ENCODE assay signal across 8 mouse cellular contexts in genomic region chr13:23560699-23561098, GRCm38 (mm10). TPM values are rescaled to one million over a fixed set of nuclear protein-coding genes. Genes with fewer than 3 reads are reported as not detected.
DNase-seq lines count a peak whose midpoint lies in the region; ATAC-seq and TF ChIP-seq lines count a peak whose summit lies in the region.
"Not testable (repeated sequence)": the region's sequence is repeated elsewhere in the genome, so short reads cannot be mapped to it uniquely, and the experiment has no call there.
"Had no signal": no experiment of that assay in that cellular context is flagged by ENCODE, and none has a peak within 500 bp of the region (broad histone marks: within the 10 kb centered on the region; RNA-seq: fewer than 3 reads in every experiment).

No protein-coding gene starts in this region.

- H3K27me3 ChIP-seq in forebrain, embryonic 10.5 days (ENCODE audit: poor library complexity, severe bottlenecking); hindbrain, embryonic 10.5 days (ENCODE audit: insufficient read depth, poor library complexity, severe bottlenecking); kidney, postnatal 0 days (ENCODE audit: insufficient read depth, low read length); liver, embryonic 14.5 days (ENCODE audit: control insufficient read depth, insufficient read depth, low read length); megakaryocyte, embryonic 14.5 days (replicated peaks); small intestine, adult 2 months (ENCODE audit: control insufficient read depth, insufficient read depth, low read length): not testable (repeated sequence)

- 0 out of 2 replicates have a peak overlapping the region, but pooled peaks have one; percentile 13 for H3K4me2 ChIP-seq in kidney, postnatal 0 days (ENCODE audit: low read length)
- peak overlapping the region; percentile 66 for H3K4me2 ChIP-seq in liver, embryonic 14.5 days (ENCODE audit: low read depth)

- TF ChIP-seq POLR2A in bone marrow, adult 2 months (IDR thresholded peaks at IDR 0.05; ENCODE audit: borderline replicate concordance, control insufficient read depth, low read depth, low read length); small intestine, adult 2 months (IDR thresholded peaks at IDR 0.05; ENCODE audit: low read depth, low read length): not testable (repeated sequence)

- not testable (repeated sequence) for H3K9ac ChIP-seq in kidney, postnatal 0 days (ENCODE audit: low read depth, low read length)
- H3K9ac ChIP-seq in liver, embryonic 14.5 days (replicated peaks), result peak overlapping the region; percentile 62

- not testable (repeated sequence) for H3K36me3 ChIP-seq in forebrain, embryonic 10.5 days (replicated peaks); hindbrain, embryonic 10.5 days; kidney, postnatal 0 days (ENCODE audit: insufficient read depth, low read length); liver, embryonic 14.5 days (replicated peaks; ENCODE audit: control insufficient read depth, insufficient read depth, low read depth); megakaryocyte, embryonic 14.5 days (replicated peaks; ENCODE audit: low read length); small intestine, adult 2 months (ENCODE audit: control insufficient read depth, insufficient read depth, low read length)

- peak overlapping the region; percentile 37 for H3K4me3 ChIP-seq in bone marrow, adult 2 months (replicated peaks; ENCODE audit: control insufficient read depth, low read depth, low read length)
- H3K4me3 ChIP-seq in forebrain, embryonic 10.5 days, result peak overlapping the region; percentile 30; the same call in 1 of the 2 replicates
- peak overlapping the region; percentile 21; the same call in 1 of the 2 replicates for H3K4me3 ChIP-seq in hindbrain, embryonic 10.5 days
- not testable (repeated sequence) for H3K4me3 ChIP-seq in kidney, postnatal 0 days (replicated peaks; ENCODE audit: low read depth, low read length); small intestine, adult 2 months (ENCODE audit: low read depth, low read length)
- peak overlapping the region; percentile 32 to 38; a peak in 3 of 4 replicates for H3K4me3 ChIP-seq in liver, embryonic 14.5 days (ENCODE audit: insufficient read depth in 1 of 2, low read depth in 2 of 2, low read length in 2 of 2)
- H3K4me3 ChIP-seq in megakaryocyte, embryonic 14.5 days (replicated peaks), result peak overlapping the region; percentile 65

- WGBS in bone marrow, adult 2 months, result 59% methylated on average over 2 of the region's 2 CpGs
- WGBS in forebrain, embryonic 10.5 days, result 15% methylated on average over 2 of the region's 2 CpGs
- 23% methylated on average over 2 of the region's 2 CpGs for WGBS in hindbrain, embryonic 10.5 days
- 9% methylated on average over 2 of the region's 2 CpGs for WGBS in kidney, postnatal 0 days
- 26% methylated on average over 2 of the region's 2 CpGs for WGBS in liver, embryonic 14.5 days (ENCODE audit: insufficient replicate concordance)
- WGBS in small intestine, adult 2 months, result 14% methylated on average over 2 of the region's 2 CpGs

- TF ChIP-seq CTCF in bone marrow, adult 2 months (IDR thresholded peaks at IDR 0.05; ENCODE audit: control insufficient read depth, insufficient read depth, low read length); kidney, postnatal 0 days (IDR thresholded peaks at IDR 0.05; ENCODE audit: low read depth); liver, embryonic 14.5 days (IDR thresholded peaks at IDR 0.05; ENCODE audit: low read depth); small intestine, adult 2 months (IDR thresholded peaks at IDR 0.05; ENCODE audit: extremely low read depth, insufficient read length, insufficient replicate concordance, low read depth, low read length): not testable (repeated sequence)

- H3K9me3 ChIP-seq in forebrain, embryonic 10.5 days; hindbrain, embryonic 10.5 days; kidney, postnatal 0 days (replicated peaks; ENCODE audit: low read length); liver, embryonic 14.5 days (ENCODE audit: control insufficient read depth, low read length); megakaryocyte, embryonic 14.5 days: not testable (repeated sequence)

- DNase-seq in forebrain, embryonic 10.5 days (ENCODE audit: extremely low spot score, low spot score), result peak; percentile 33
- DNase-seq in hindbrain, embryonic 10.5 days (ENCODE audit: low spot score); kidney, postnatal 0 days (ENCODE audit: low spot score); liver, embryonic 14.5 days (ENCODE audit: low read depth in 3 of 3, low spot score in 3 of 3): not testable (repeated sequence)

- H3K4me1 ChIP-seq in bone marrow, adult 2 months (ENCODE audit: control insufficient read depth, insufficient read depth, low read length); hindbrain, embryonic 10.5 days (replicated peaks); kidney, postnatal 0 days (replicated peaks; ENCODE audit: insufficient read depth, low read length); small intestine, adult 2 months (ENCODE audit: control insufficient read depth, insufficient read depth, insufficient read length, low read length): not testable (repeated sequence)
- peaks cover 18% of the 10 kb centered on the region for H3K4me1 ChIP-seq in forebrain, embryonic 10.5 days
- peaks cover 24 to 27% of the 10 kb centered on the region in 2 experiments for H3K4me1 ChIP-seq in liver, embryonic 14.5 days (replicated peaks; ENCODE audit: control insufficient read depth in 2 of 2, insufficient read depth in 2 of 2, low read length in 1 of 2)
- H3K4me1 ChIP-seq in megakaryocyte, embryonic 14.5 days, result peaks cover 38% of the 10 kb centered on the region

- H3K27ac ChIP-seq in bone marrow, adult 2 months (ENCODE audit: control insufficient read depth, insufficient read depth, low read depth, low read length, poor library complexity); kidney, postnatal 0 days: not testable (repeated sequence)
- H3K27ac ChIP-seq in forebrain, embryonic 10.5 days, result peak overlapping the region; percentile 82
- peak overlapping the region; percentile 74 for H3K27ac ChIP-seq in hindbrain, embryonic 10.5 days
- peak overlapping the region; percentile 89 for H3K27ac ChIP-seq in liver, embryonic 14.5 days
- H3K27ac ChIP-seq in small intestine, adult 2 months (ENCODE audit: insufficient read depth, low read depth, low read length), result 0 out of 2 replicates have a peak overlapping the region, but pooled peaks have one; percentile 1

- not testable (repeated sequence) for ATAC-seq in kidney, postnatal 0 days (replicated peaks; ENCODE audit: low FRiP score, low read depth); liver, embryonic 14.5 days (ENCODE audit: insufficient read depth)

- TF ChIP-seq EP300 in liver, embryonic 14.5 days (IDR thresholded peaks at IDR 0.05; ENCODE audit: low read depth), result not testable (repeated sequence)

RNA-seq across cellular contexts. Expression of gene Hist1h3e, which starts 1.5 kb away (rescaled TPM):
- polyA plus RNA-seq in bone marrow, adult 2 months (2011; ENCODE audit: insufficient read depth, insufficient read length, low replicate concordance, missing spikeins), result 5.3 and 12.9 TPM in 2 replicates
- polyA plus RNA-seq in forebrain, embryonic 10.5 days (2016; fragmentation: Nextera tagmentation; extraction: Ambion mirVana), result 6.1 and 6.7 TPM in 2 replicates
- 5.3 and 5.6 TPM in 2 replicates for polyA plus RNA-seq in hindbrain, embryonic 10.5 days (2016; fragmentation: Nextera tagmentation; extraction: Ambion mirVana)
- polyA plus RNA-seq in kidney, postnatal 0 days (2015; fragmentation: Nextera tagmentation; extraction: Ambion mirVana), result 3.9 and 5.0 TPM in 2 replicates
- 25.4 and 53.3 TPM in 2 replicates for polyA plus RNA-seq in liver, embryonic 14.5 days (2012; rRNA removed)
- 3.9 and 5.1 TPM in 2 replicates for polyA plus RNA-seq in liver, embryonic 14.5 days (2014; fragmentation: Nextera tagmentation; extraction: Ambion mirVana)
- 17.9 and 26.5 TPM in 2 replicates for polyA plus RNA-seq in megakaryocyte, embryonic 14.5 days (2012; ENCODE audit: insufficient read depth, low replicate concordance)
- 27.6 and 43.3 TPM in 2 replicates for polyA plus RNA-seq in small intestine, adult 2 months (2012; rRNA removed)

RNA-seq across cellular contexts. Expression of gene Hist1h1d, which starts 7.6 kb away (rescaled TPM):
- polyA plus RNA-seq in bone marrow, adult 2 months (2011; ENCODE audit: insufficient read depth, insufficient read length, low replicate concordance, missing spikeins), result 9.7 and 12.7 TPM in 2 replicates
- polyA plus RNA-seq in forebrain, embryonic 10.5 days (2016; fragmentation: Nextera tagmentation; extraction: Ambion mirVana), result 0.58 and 0.60 TPM in 2 replicates
- 0.37 and 0.49 TPM in 2 replicates for polyA plus RNA-seq in hindbrain, embryonic 10.5 days (2016; fragmentation: Nextera tagmentation; extraction: Ambion mirVana)
- polyA plus RNA-seq in kidney, postnatal 0 days (2015; fragmentation: Nextera tagmentation; extraction: Ambion mirVana), result 0.22 and 0.23 TPM in 2 replicates
- polyA plus RNA-seq in liver, embryonic 14.5 days (2012; rRNA removed), result 0.54 and 0.70 TPM in 2 replicates
- 1.2 and 1.6 TPM in 2 replicates for polyA plus RNA-seq in liver, embryonic 14.5 days (2014; fragmentation: Nextera tagmentation; extraction: Ambion mirVana)
- polyA plus RNA-seq in megakaryocyte, embryonic 14.5 days (2012; ENCODE audit: insufficient read depth, low replicate concordance), result 0.36 and 2.1 TPM in 2 replicates
- polyA plus RNA-seq in small intestine, adult 2 months (2012; rRNA removed), result 0.27 and 0.29 TPM in 2 replicates

RNA-seq across cellular contexts. Expression of gene Hist1h4f, which starts 9.3 kb away (rescaled TPM):
- polyA plus RNA-seq in bone marrow, adult 2 months (2011; ENCODE audit: insufficient read depth, insufficient read length, low replicate concordance, missing spikeins), result 114 and 284 TPM in 2 replicates
- 0.53 and 0.60 TPM in 2 replicates for polyA plus RNA-seq in forebrain, embryonic 10.5 days (2016; fragmentation: Nextera tagmentation; extraction: Ambion mirVana)
- polyA plus RNA-seq in hindbrain, embryonic 10.5 days (2016; fragmentation: Nextera tagmentation; extraction: Ambion mirVana), result 0.56 TPM in 1 of 2 replicates, not detected in the other
- polyA plus RNA-seq in kidney, postnatal 0 days (2015; fragmentation: Nextera tagmentation; extraction: Ambion mirVana), result 0.58 TPM in 1 of 2 replicates, not detected in the other
- polyA plus RNA-seq in liver, embryonic 14.5 days (2012; rRNA removed), result 4.9 and 17.8 TPM in 2 replicates
- polyA plus RNA-seq in liver, embryonic 14.5 days (2014; fragmentation: Nextera tagmentation; extraction: Ambion mirVana), result 0.75 and 1.6 TPM in 2 replicates
- 8.9 and 30.2 TPM in 2 replicates for polyA plus RNA-seq in megakaryocyte, embryonic 14.5 days (2012; ENCODE audit: insufficient read depth, low replicate concordance)
- polyA plus RNA-seq in small intestine, adult 2 months (2012; rRNA removed), result 13.6 and 21.3 TPM in 2 replicates
- polyA plus RNA-seq: heart, embryonic 14.5 days had no signal

RNA-seq across cellular contexts. Expression of gene Hist1h2ae, which starts 10.3 kb away (rescaled TPM):
- polyA plus RNA-seq in bone marrow, adult 2 months (2011; ENCODE audit: insufficient read depth, insufficient read length, low replicate concordance, missing spikeins), result 12.5 and 23.9 TPM in 2 replicates
- 102 and 105 TPM in 2 replicates for polyA plus RNA-seq in forebrain, embryonic 10.5 days (2016; fragmentation: Nextera tagmentation; extraction: Ambion mirVana)
- 102 and 103 TPM in 2 replicates for polyA plus RNA-seq in hindbrain, embryonic 10.5 days (2016; fragmentation: Nextera tagmentation; extraction: Ambion mirVana)
- polyA plus RNA-seq in kidney, postnatal 0 days (2015; fragmentation: Nextera tagmentation; extraction: Ambion mirVana), result 42.2 and 50.2 TPM in 2 replicates
- polyA plus RNA-seq in liver, embryonic 14.5 days (2012; rRNA removed), result 10.8 and 14.3 TPM in 2 replicates
- polyA plus RNA-seq in liver, embryonic 14.5 days (2014; fragmentation: Nextera tagmentation; extraction: Ambion mirVana), result 150 and 151 TPM in 2 replicates
- 13.6 and 16.0 TPM in 2 replicates for polyA plus RNA-seq in megakaryocyte, embryonic 14.5 days (2012; ENCODE audit: insufficient read depth, low replicate concordance)
- polyA plus RNA-seq in small intestine, adult 2 months (2012; rRNA removed), result 27.3 and 38.0 TPM in 2 replicates

RNA-seq across cellular contexts. Expression of gene Hist1h2bg, which starts 10.5 kb away (rescaled TPM):
- polyA plus RNA-seq in bone marrow, adult 2 months (2011; ENCODE audit: insufficient read depth, insufficient read length, low replicate concordance, missing spikeins), result 65.5 and 109 TPM in 2 replicates
- polyA plus RNA-seq in forebrain, embryonic 10.5 days (2016; fragmentation: Nextera tagmentation; extraction: Ambion mirVana), result 6.4 and 6.7 TPM in 2 replicates
- 7.0 and 7.3 TPM in 2 replicates for polyA plus RNA-seq in hindbrain, embryonic 10.5 days (2016; fragmentation: Nextera tagmentation; extraction: Ambion mirVana)
- 3.4 and 4.1 TPM in 2 replicates for polyA plus RNA-seq in kidney, postnatal 0 days (2015; fragmentation: Nextera tagmentation; extraction: Ambion mirVana)
- 42.1 and 55.9 TPM in 2 replicates for polyA plus RNA-seq in liver, embryonic 14.5 days (2012; rRNA removed)
- polyA plus RNA-seq in liver, embryonic 14.5 days (2014; fragmentation: Nextera tagmentation; extraction: Ambion mirVana), result 6.9 and 10.2 TPM in 2 replicates
- polyA plus RNA-seq in megakaryocyte, embryonic 14.5 days (2012; ENCODE audit: insufficient read depth, low replicate concordance), result 16.8 and 28.8 TPM in 2 replicates
- polyA plus RNA-seq in small intestine, adult 2 months (2012; rRNA removed), result 32.8 and 51.3 TPM in 2 replicates
